Comparison of ENCODE assay signal across 11 mouse cellular contexts in the genomic region with DNA sequence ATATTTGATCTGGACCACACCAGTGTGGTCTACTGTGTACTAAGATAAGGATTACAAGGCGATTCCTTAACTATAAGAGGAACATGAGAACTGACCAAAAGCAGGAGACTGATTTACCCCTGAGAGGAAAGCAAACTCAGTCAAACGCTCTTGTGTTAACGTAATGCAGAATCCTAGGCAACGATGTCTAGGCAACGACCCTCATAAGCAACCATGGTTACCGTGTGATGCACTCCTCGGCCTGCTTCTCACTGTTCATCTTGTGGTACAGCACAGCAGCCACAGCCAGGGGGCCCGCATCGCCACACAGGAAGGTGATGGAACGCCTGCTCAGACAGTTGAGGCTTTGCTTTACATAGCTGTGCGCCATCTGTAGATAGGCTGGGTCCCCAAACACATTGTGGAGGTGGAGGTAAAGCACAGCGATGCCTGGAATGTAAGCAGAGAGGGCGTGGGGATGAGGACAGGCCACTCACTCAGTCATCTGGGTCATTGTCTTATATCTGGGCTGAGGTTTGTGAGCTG.
"Had no signal": no experiment of that assay in that cellular context is flagged by ENCODE, and none has a peak within 500 bp of the region (broad histone marks: within the 10 kb centered on the region; RNA-seq: fewer than 3 reads in every experiment).

No protein-coding gene starts in this region.

- ATAC-seq: intestine, embryonic 16.5 days; midbrain, embryonic 15.5 days had no signal

- DNase-seq: kidney, adult 2 months; kidney, postnatal 14 days; layer of hippocampus, adult 9-11 months; layer of hippocampus, postnatal 36 days; lung, adult 18-20 months; lung, postnatal 10 days; right cerebral cortex, postnatal 4 days; spleen, adult 18-20 months; thymus, postnatal 36 days had no signal
